ENCODE assay signal across 8 mouse cellular contexts in genomic region chr16:7039404-7040367, GRCm38 (mm10).
A peak's percentile ranks its signal among the peaks of the same experiment; 100 is the strongest.
DNase-seq lines count a peak whose midpoint lies in the region; ATAC-seq and TF ChIP-seq lines count a peak whose summit lies in the region.

No protein-coding gene starts in this region.

- no peaks in the 10 kb centered on the region for H3K9me3 ChIP-seq in forebrain, embryonic 13.5 days (replicated peaks)
- H3K9me3 ChIP-seq in limb, embryonic 14.5 days (ENCODE audit: control insufficient read depth, low read length) = no peaks in the 10 kb centered on the region

- no peak overlapping the region for H3K27ac ChIP-seq in heart, adult 2 months
- H3K27ac ChIP-seq in forebrain, embryonic 13.5 days = no peak overlapping the region
- no peak overlapping the region for H3K27ac ChIP-seq in limb, embryonic 14.5 days (replicated peaks; ENCODE audit: low read depth, low read length)
- H3K27ac ChIP-seq in thymus, adult 2 months (ENCODE audit: control insufficient read depth, insufficient read depth, low read length) = no peak overlapping the region

- H3K4me3 ChIP-seq in heart, adult 2 months = no peak overlapping the region
- H3K4me3 ChIP-seq in forebrain, embryonic 13.5 days = peak overlapping the region; percentile 41
- peak overlapping the region; percentile 32 for H3K4me3 ChIP-seq in limb, embryonic 14.5 days (replicated peaks; ENCODE audit: low read length)
- H3K4me3 ChIP-seq in thymus, adult 2 months (ENCODE audit: control insufficient read depth, insufficient read depth, low read length) = no peak overlapping the region

- H3K27me3 ChIP-seq in heart, adult 2 months (ENCODE audit: control insufficient read depth, insufficient read depth, low read length) = peaks cover 3% of the 10 kb centered on the region; the same call in 1 of the 2 replicates
- H3K27me3 ChIP-seq in forebrain, embryonic 13.5 days = peaks cover 59% of the 10 kb centered on the region
- H3K27me3 ChIP-seq in limb, embryonic 14.5 days (ENCODE audit: control insufficient read depth, insufficient read depth, low read length) = peaks cover 27% of the 10 kb centered on the region
- no peaks in the 10 kb centered on the region for H3K27me3 ChIP-seq in thymus, adult 2 months (ENCODE audit: control insufficient read depth, insufficient read depth, low read length)

- intact Hi-C loops in heart, adult 2 months (cut with DNase I) = no loop called here
- intact Hi-C loops in heart, postnatal 36 days (cut with DNase I) = no loop called here

- H3K9ac ChIP-seq in heart, adult 2 months (ENCODE audit: low read depth, low read length) = no peak overlapping the region
- H3K9ac ChIP-seq in forebrain, embryonic 13.5 days = peak overlapping the region; percentile 64
- peak overlapping the region; percentile 28; the same call in 1 of the 2 replicates for H3K9ac ChIP-seq in limb, embryonic 14.5 days (ENCODE audit: low read depth, low read length, severe bottlenecking)

- H3K79me2 ChIP-seq in heart, adult 2 months (replicated peaks; ENCODE audit: control insufficient read depth, insufficient read depth, low read length) = no peaks in the 10 kb centered on the region

- 5% methylated on average over 29 of the region's 30 CpGs for WGBS in heart, adult 2 months
- WGBS in forebrain, embryonic 13.5 days = 2% methylated on average over 27 of the region's 30 CpGs
- 2% methylated on average over 29 of the region's 30 CpGs for WGBS in limb, embryonic 14.5 days
- WGBS in thymus, adult 2 months = 5% methylated on average over 29 of the region's 30 CpGs

- no peak for TF ChIP-seq CTCF in heart, adult 2 months (IDR thresholded peaks at IDR 0.05)
- no peak for TF ChIP-seq CTCF in thymus, adult 2 months (IDR thresholded peaks at IDR 0.05; ENCODE audit: borderline replicate concordance, control insufficient read depth, extremely low read depth, insufficient read depth, low read length, poor library complexity)

- TF ChIP-seq EP300 in heart, adult 2 months (IDR thresholded peaks at IDR 0.05; ENCODE audit: insufficient read depth, low read depth, low read length) = no peak

- ATAC-seq in forebrain, embryonic 13.5 days = peak; percentile 75
- ATAC-seq in limb, embryonic 14.5 days (ENCODE audit: low FRiP score, low read depth) = no peak

- no peak for TF ChIP-seq POLR2A in heart, adult 2 months (IDR thresholded peaks at IDR 0.05; ENCODE audit: insufficient read depth, low read depth, low read length)
- no peak for TF ChIP-seq POLR2A in limb, embryonic 14.5 days (IDR thresholded peaks at IDR 0.05; ENCODE audit: borderline replicate concordance, extremely low read depth, insufficient read depth, insufficient read length)
- no peak for TF ChIP-seq POLR2A in thymus, adult 2 months (IDR thresholded peaks at IDR 0.05; ENCODE audit: control insufficient read depth, extremely low read depth, insufficient read depth, low read length, poor library complexity)

- H3K36me3 ChIP-seq in heart, adult 2 months (ENCODE audit: control insufficient read depth, insufficient read depth, low read length) = no peaks in the 10 kb centered on the region
- no peaks in the 10 kb centered on the region for H3K36me3 ChIP-seq in forebrain, embryonic 13.5 days (ENCODE audit: poor library complexity, severe bottlenecking)
- H3K36me3 ChIP-seq in limb, embryonic 14.5 days (ENCODE audit: control insufficient read depth, insufficient read depth, low read length) = no peaks in the 10 kb centered on the region
- H3K36me3 ChIP-seq in thymus, adult 2 months (ENCODE audit: control insufficient read depth, insufficient read depth, low read length) = no peaks in the 10 kb centered on the region

- no peaks in the 10 kb centered on the region for H3K4me1 ChIP-seq in heart, adult 2 months (ENCODE audit: control insufficient read depth, insufficient read depth, low read length)
- peaks cover 13% of the 10 kb centered on the region for H3K4me1 ChIP-seq in forebrain, embryonic 13.5 days
- no peaks in the 10 kb centered on the region; the same call in 1 of the 2 replicates for H3K4me1 ChIP-seq in limb, embryonic 14.5 days (ENCODE audit: control insufficient read depth, insufficient read depth, low read length)
- H3K4me1 ChIP-seq in thymus, adult 2 months (replicated peaks; ENCODE audit: control insufficient read depth, insufficient read depth, low read length) = no peaks in the 10 kb centered on the region

- H3K4me2 ChIP-seq in forebrain, embryonic 13.5 days = peak overlapping the region; percentile 73
- H3K4me2 ChIP-seq in limb, embryonic 14.5 days (replicated peaks; ENCODE audit: low read depth, low read length, severe bottlenecking) = peak overlapping the region; percentile 55

- peak; percentile 5 to 29 for DNase-seq in heart, adult 2 months
- DNase-seq in heart, postnatal 36 days = no peak
- DNase-seq in Muller cell, postnatal 12 days (ENCODE audit: inconsistent ontology term) = peak; percentile 46
- no peak for DNase-seq in limb, embryonic 14.5 days (ENCODE audit: low spot score)
- no peak for DNase-seq in urinary bladder, postnatal 14 days (ENCODE audit: low spot score)
- DNase-seq in thymus, adult 2 months = no peak
- no peak for DNase-seq in thymus, postnatal 0 days (ENCODE audit: low spot score)

Comparison
In these comparisons a context has a peak if more than half of its experiments do, and no peak if none do; other contexts are left out.
1. DNase-seq: peak in heart, adult 2 months (2 of 2) and Muller cell, postnatal 12 days (single experiment); none in heart, postnatal 36 days (0 of 2), limb, embryonic 14.5 days (single experiment), urinary bladder, postnatal 14 days (single experiment), thymus, adult 2 months (single experiment) and thymus, postnatal 0 days (single experiment).
2. H3K4me3 ChIP-seq: peak in forebrain, embryonic 13.5 days (single experiment) and limb, embryonic 14.5 days (single experiment); none in heart, adult 2 months (single experiment) and thymus, adult 2 months (single experiment).